Mouse (Mus musculus): ENCODE results near the gene Hint1.
"Not testable (repeated sequence)": the region's sequence is repeated elsewhere in the genome, so short reads cannot be mapped to it uniquely, and the experiment has no call there.

Gene Hint1

GRCm38 (mm10) chr11:54896646-54897045 lies 30.5 kb downstream of the Hint1 start:
- DNase-seq (ENCODE audit: low read depth, low spot score) = not testable (repeated sequence)

GRCm38 (mm10) chr11:54897470-54897869 lies 31.3 kb downstream of the Hint1 start:
- DNase-seq (ENCODE audit: low read depth, low spot score) = no peak

GRCm38 (mm10) chr11:54899657-54900056 lies 33.5 kb downstream of the Hint1 start:
- DNase-seq (ENCODE audit: low read depth, low spot score) = no peak

- DNase-seq (ENCODE audit: low read depth, low spot score) = peak; percentile 34
Observed at GRCm38 (mm10) chr11:54902333-54903323, 36.4 kb downstream of the Hint1 start, which contains the start of gene Gpx3. Gene Gpx3 (plus strand): TSS chr11:54902453.

- no peak for DNase-seq (ENCODE audit: low read depth, low spot score)
Observed at GRCm38 (mm10) chr11:54903339-54903738, 37.2 kb downstream of the Hint1 start.

GRCm38 (mm10) chr11:54903940-54904706 lies 37.9 kb downstream of the Hint1 start:
- DNase-seq (ENCODE audit: low read depth, low spot score) = no peak

- no peak for DNase-seq (ENCODE audit: low read depth, low spot score)
Observed at GRCm38 (mm10) chr11:54905086-54905485, 38.9 kb downstream of the Hint1 start.

GRCm38 (mm10) chr11:54905931-54906330 lies 39.7 kb downstream of the Hint1 start:
- DNase-seq (ENCODE audit: low read depth, low spot score) = no peak

- DNase-seq (ENCODE audit: low read depth, low spot score) = no peak
Observed at GRCm38 (mm10) chr11:54906466-54906865, 40.3 kb downstream of the Hint1 start.

- DNase-seq (ENCODE audit: low read depth, low spot score) = no peak
Observed at GRCm38 (mm10) chr11:54907259-54907658, 41.1 kb downstream of the Hint1 start.

GRCm38 (mm10) chr11:54909273-54909672 lies 43.1 kb downstream of the Hint1 start:
- no peak for DNase-seq (ENCODE audit: low read depth, low spot score)

- no peak for DNase-seq (ENCODE audit: low read depth, low spot score)
Observed at GRCm38 (mm10) chr11:54910081-54910665, 44.0 kb downstream of the Hint1 start.

- no peak for DNase-seq (ENCODE audit: low read depth, low spot score)
Observed at GRCm38 (mm10) chr11:54911201-54911600, 45.0 kb downstream of the Hint1 start.

GRCm38 (mm10) chr11:54911671-54912502 lies 45.7 kb downstream of the Hint1 start:
- no peak for DNase-seq (ENCODE audit: low read depth, low spot score)

- DNase-seq (ENCODE audit: low read depth, low spot score) = no peak
Observed at GRCm38 (mm10) chr11:54912503-54913316, 46.5 kb downstream of the Hint1 start.

GRCm38 (mm10) chr11:54913841-54914240 lies 47.7 kb downstream of the Hint1 start:
- no peak for DNase-seq (ENCODE audit: low read depth, low spot score)

GRCm38 (mm10) chr11:54917461-54917860 lies 51.3 kb downstream of the Hint1 start:
- no peak for DNase-seq (ENCODE audit: low read depth, low spot score)

- DNase-seq (ENCODE audit: low read depth, low spot score) = no peak
Observed at GRCm38 (mm10) chr11:54918273-54918672, 52.1 kb downstream of the Hint1 start.

All from brain, embryonic 18.5 days (tissue).